Mouse (Mus musculus) erythroid progenitor cell, adult 5-6 weeks (primary cell): ENCODE data around the gene Hist1h4m. TPM values are rescaled to one million over a fixed set of nuclear protein-coding genes. Genes with fewer than 3 reads are reported as not detected.
"Not testable (repeated sequence)": the region's sequence is repeated elsewhere in the genome, so short reads cannot be mapped to it uniquely, and the experiment has no call there.

Experiments
- ATAC-seq: replicated peaks from 2 replicates; pipeline ENCODE4 v1.8.0; 2016; ENCODE audit warnings: moderate number of reproducible peaks, mild to moderate bottlenecking, moderate TSS enrichment, inconsistent platforms; ENCODE audit not compliant: poor library complexity, low FRiP score, severe bottlenecking
- total RNA-seq, 2 experiments: library from RNA; stranded (forward) in 1 of 2; stranded (reverse) in 1 of 2; fragments of 150-400 nt in 1 of 2; fragments of 186-747, 209-891 nt in 1 of 2; gene quantifications; 2 replicates each; pipeline versions ENCODE4 v1.2.3 to v1.2.4; 2015 to 2017; ENCODE audit warnings: low replicate concordance in 2 of 2

Gene Hist1h4m
- total RNA-seq, 2 experiments from 2014 or later = 328 to 4,244 TPM

DNA sequence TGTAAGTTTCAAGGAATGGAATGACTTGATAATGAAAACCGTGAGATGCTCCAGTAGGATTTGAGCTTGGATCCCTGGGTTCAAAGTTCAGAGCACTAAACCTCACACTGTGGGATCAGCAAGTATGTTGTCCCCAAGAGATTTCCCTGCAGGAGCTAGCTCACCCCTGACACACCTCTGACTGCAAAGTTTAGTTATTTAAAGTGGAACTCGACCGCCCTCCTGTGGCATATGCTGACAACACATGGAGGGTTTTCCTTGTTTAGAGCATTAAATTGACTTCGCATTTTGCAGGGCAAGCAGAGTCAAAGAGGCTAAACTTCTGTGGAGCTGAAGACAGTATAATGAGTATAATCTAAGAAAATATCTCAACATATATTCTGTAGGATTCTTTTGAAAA is 8.5 kb upstream of the Hist1h4m start:
- peak; percentile 83 for ATAC-seq

GRCm38 (mm10) chr13:21810073-21810472 is 1.5 kb upstream of the Hist1h4m start, which contains the start of the genes Hist1h2bq and Hist1h2ao:
Gene Hist1h2bq (minus strand): TSS chr13:21810197.
Gene Hist1h2ao (plus strand): TSS chr13:21810465.
- peak; percentile 80 for ATAC-seq

GRCm38 (mm10) chr13:21811074-21811473 is 472 bp upstream of the Hist1h4m start:
- peak; percentile 55 for ATAC-seq

DNA sequence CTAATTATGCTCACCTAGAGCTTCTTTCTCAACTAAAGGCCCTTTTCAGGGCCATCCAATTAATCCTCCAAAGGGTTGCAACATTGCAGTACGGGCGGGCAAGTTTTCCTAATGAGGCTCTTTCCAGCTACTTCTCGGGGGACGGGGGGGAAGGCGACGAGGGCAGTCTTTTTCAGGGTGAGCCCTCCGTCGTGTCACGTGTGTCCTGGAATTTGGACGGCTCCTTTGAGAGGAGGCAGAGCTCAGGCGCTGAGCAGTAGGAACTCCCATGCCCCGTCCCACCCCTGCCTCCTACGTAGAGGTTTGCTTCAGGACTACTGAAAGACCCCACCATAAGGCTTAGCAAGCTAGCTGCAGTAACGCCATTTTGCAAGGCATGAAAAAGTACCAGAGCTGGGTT is 546 bp downstream of the Hist1h4m start:
- peak; percentile 64 for ATAC-seq

- peak; percentile 67 for ATAC-seq
Observed at GRCm38 (mm10) chr13:21820082-21820890, 8.7 kb downstream of the Hist1h4m start.

GRCm38 (mm10) chr13:21828511-21828910 is 17.0 kb downstream of the Hist1h4m start:
- ATAC-seq = no peak

DNA sequence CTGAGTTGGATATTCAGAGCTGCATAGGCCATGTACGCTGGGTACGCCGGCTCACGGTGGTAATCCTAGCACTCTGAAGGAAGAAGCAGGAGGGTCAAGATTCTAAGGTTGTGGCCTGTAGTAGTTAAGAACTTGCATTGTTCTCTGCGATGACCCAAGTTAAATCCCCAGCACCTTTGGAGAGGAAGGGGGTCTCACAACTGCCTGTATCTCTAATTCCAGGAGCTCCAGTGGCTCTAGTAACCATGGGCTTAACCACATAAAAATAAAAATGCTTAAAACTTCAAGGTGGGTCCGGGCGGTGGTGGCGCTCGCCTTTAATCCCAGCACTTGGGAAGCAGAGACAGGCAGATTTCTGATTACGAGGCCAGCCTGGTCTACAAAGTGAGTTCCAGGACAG is 18.8 kb downstream of the Hist1h4m start:
- ATAC-seq = no peak

DNA sequence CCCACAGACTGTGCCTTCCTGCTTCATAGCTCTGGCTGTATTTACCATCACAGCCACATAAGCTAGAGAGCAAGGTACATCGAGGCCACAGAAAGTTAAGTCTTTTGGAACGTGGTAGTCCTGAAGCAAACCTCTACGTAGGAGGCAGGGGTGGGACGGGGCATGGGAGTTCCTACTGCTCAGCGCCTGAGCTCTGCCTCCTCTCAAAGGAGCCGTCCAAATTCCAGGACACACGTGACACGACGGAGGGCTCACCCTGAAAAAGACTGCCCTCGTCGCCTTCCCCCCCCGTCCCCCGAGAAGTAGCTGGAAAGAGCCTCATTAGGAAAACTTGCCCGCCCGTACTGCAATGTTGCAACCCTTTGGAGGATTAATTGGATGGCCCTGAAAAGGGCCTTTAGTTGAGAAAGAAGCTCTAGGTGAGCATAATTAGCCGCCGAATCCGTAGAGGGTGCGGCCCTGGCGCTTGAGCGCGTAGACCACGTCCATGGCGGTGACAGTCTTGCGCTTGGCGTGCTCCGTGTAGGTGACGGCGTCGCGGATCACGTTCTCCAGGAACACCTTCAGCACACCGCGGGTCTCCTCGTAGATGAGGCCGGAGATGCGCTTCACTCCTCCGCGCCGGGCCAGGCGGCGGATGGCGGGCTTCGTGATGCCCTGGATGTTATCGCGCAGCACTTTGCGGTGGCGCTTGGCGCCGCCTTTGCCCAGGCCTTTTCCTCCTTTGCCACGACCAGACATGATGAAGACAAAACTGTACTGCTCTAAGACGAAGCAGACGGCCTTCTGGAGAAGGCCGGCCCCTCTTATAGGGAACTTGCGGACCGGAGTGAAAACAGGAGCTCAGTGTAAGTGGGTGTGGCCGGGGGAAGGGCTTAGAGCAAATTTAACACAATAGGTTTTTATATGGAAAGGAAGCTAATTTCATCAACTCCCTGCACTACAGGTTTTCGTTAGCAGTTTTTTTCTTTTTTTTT is 20.2 kb downstream of the Hist1h4m start, which contains the start of gene Hist1h4n:
Gene Hist1h4n (minus strand): TSS at position 779 of the 977 bp plus-strand sequence.
- ATAC-seq = peak; percentile 59

DNA sequence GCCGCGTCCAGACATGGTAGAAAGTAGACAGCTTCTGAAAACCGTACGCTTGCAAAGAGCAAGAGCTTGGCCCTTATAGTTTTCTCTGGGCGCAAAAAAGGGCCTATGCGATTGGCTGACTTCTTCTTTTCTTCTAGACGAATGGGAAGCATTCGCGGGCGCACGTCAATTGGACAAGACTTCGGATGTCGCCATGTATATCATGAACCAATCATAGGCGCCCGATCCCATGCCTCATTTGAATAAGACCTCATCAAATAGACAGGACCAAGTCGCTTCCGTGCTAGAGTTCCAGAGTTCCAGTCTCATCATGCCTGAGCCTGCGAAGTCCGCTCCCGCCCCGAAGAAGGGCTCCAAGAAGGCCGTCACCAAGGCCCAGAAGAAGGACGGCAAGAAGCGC is 21.9 kb downstream of the Hist1h4m start, which contains the start of the genes Hist1h2ap and Hist1h2br:
Gene Hist1h2ap (minus strand): TSS at position 47 of the 400 bp plus-strand sequence.
Gene Hist1h2br (plus strand): TSS at position 283 of the 400 bp plus-strand sequence.
- peak; percentile 75 for ATAC-seq

DNA sequence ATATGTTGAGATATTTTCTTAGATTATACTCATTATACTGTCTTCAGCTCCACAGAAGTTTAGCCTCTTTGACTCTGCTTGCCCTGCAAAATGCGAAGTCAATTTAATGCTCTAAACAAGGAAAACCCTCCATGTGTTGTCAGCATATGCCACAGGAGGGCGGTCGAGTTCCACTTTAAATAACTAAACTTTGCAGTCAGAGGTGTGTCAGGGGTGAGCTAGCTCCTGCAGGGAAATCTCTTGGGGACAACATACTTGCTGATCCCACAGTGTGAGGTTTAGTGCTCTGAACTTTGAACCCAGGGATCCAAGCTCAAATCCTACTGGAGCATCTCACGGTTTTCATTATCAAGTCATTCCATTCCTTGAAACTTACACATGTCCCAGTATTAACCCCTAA is 29.0 kb downstream of the Hist1h4m start:
- ATAC-seq = peak; percentile 83

- ATAC-seq = peak; percentile 70
Observed at GRCm38 (mm10) chr13:21846356-21846755, 34.8 kb downstream of the Hist1h4m start.

GRCm38 (mm10) chr13:21847883-21848282 is 36.3 kb downstream of the Hist1h4m start:
- no peak for ATAC-seq

DNA sequence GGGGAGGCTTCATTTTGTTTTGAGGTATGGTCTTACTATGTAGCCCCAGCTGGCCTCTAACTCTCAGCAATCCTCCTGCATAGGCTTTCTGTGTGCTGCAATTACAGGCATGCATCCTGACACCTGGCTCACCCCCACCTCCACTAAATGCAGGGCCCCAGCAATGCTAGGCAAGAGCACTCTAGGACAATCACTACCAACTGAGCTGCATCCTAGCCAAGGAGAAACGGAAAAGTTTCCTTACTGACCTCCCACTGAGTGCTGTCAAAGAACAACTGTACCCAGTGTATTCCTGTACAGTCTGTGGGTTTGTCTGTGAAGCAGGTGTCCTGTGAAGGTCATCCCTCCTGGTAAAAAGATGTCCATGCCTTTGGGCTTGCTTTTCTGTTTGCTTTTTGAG is 39.1 kb downstream of the Hist1h4m start:
- not testable (repeated sequence) for ATAC-seq

- no peak for ATAC-seq
Observed at GRCm38 (mm10) chr13:21852215-21852945, 40.8 kb downstream of the Hist1h4m start.

DNA sequence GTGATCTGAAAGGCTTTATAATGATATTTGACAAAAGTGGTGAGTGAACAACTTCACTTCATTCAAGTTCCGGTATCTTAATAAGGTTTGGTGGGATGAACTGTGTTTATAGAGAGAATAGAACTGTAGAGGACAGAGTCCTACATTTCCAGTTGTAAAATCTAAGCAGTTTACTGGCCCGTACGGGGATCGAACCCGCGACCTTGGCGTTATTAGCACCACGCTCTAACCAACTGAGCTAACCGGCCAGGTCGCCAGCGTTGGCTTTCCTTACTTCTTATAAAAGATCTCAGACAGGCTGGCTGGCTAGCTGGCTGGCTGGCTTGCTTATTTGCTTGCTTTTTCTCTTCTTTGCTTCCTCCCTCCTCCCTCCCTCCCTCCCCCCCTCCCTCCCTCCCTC is 43.6 kb downstream of the Hist1h4m start:
- ATAC-seq = peak; percentile 37; the same call in 1 of the 2 replicates

- no peak for ATAC-seq
Observed at GRCm38 (mm10) chr13:21855698-21856162, 44.2 kb downstream of the Hist1h4m start.

- ATAC-seq = no peak
Observed at GRCm38 (mm10) chr13:21861608-21862007, 50.1 kb downstream of the Hist1h4m start.
